Mouse (Mus musculus) testis, postnatal 10 days (tissue): ENCODE results near the gene Grm5.

Experiments
- DNase-seq: peaks from one replicate; pipeline ENCODE4 v3.0.0; 2021; ENCODE audit warnings: low spot score

The Grm5 gene

GRCm38 (mm10) chr7:88161586-88161985 is 577.6 kb downstream of the Grm5 start:
- no peak for DNase-seq
